Mouse (Mus musculus) liver, adult 2 months (tissue): ENCODE measurements at regions not wholly inside any gene's neighbourhood (a gene's known extent, or its start where the extent isn't known, plus 50 kb on each side); places are given as distances from the start of the nearest gene placed in this dataset.

Experiments used
- DNase-seq: peaks from one replicate; pipeline ENCODE4 v3.0.0-alpha.2; 2011; ENCODE audit warnings: low read depth, low spot score; ENCODE audit errors: extremely low read depth
- H3K27ac ChIP-seq: fragments of 200-500 bp; replicated peaks from 2 replicates; pipeline ENCODE4 v1.5.1; 2012; ENCODE audit warnings: low read depth, mild to moderate bottlenecking, control low read depth, inconsistent platforms, low read length; ENCODE audit not compliant: insufficient read depth
- H3K27me3 ChIP-seq: fragments of 200-500 bp; 2 replicates; pipeline ENCODE4 v1.6.1; 2012; ENCODE audit warnings: mild to moderate bottlenecking, moderate library complexity, low read length, inconsistent platforms; ENCODE audit not compliant: control insufficient read depth, insufficient read depth
- H3K36me3 ChIP-seq: fragments of 200-500 bp; 2 replicates; pipeline ENCODE4 v1.6.1; 2012; ENCODE audit warnings: low read length, inconsistent platforms; ENCODE audit not compliant: control insufficient read depth, insufficient read depth
- H3K4me1 ChIP-seq: fragments of 200-500 bp; 2 replicates; pipeline ENCODE4 v1.6.1; 2011; ENCODE audit warnings: low read length; ENCODE audit not compliant: control insufficient read depth, insufficient read depth
- H3K4me3 ChIP-seq: fragments of 200-500 bp; 2 replicates; pipeline ENCODE4 v1.5.1; 2011; ENCODE audit warnings: low read depth, mild to moderate bottlenecking, control low read depth, low read length, moderate library complexity; ENCODE audit not compliant: insufficient read depth
- H3K79me2 ChIP-seq: fragments of 200-500 bp; 2 replicates; pipeline ENCODE4 v1.6.1; 2012; ENCODE audit warnings: inconsistent platforms, mild to moderate bottlenecking, low read length, moderate library complexity; ENCODE audit not compliant: control insufficient read depth, insufficient read depth
- H3K9ac ChIP-seq: fragments of 200-500 bp; 2 replicates; pipeline ENCODE4 v1.6.1; 2012; ENCODE audit warnings: low read depth, mild to moderate bottlenecking, control low read depth, inconsistent platforms, low read length
- CTCF ChIP-seq: fragments of 200-500 bp; IDR thresholded peaks from 2 replicates; pipeline ENCODE4 v1.5.1; 2011; ENCODE audit warnings: low read depth, low read length, control low read depth
- POLR2A ChIP-seq: fragments of 200-500 bp; IDR thresholded peaks from 2 replicates; pipeline ENCODE4 v1.6.1; 2011; ENCODE audit warnings: low read length, control low read depth; ENCODE audit not compliant: insufficient read depth; ENCODE audit errors: extremely low read depth
- WGBS: fragments of 180-500 bp; shearing (Covaris S2); methylation state at CpG from one replicate; pipeline ENCODE4 v1.1.7; 2018; 5-methylcytosine and 5-hydroxymethylcytosine counted together

DNA sequence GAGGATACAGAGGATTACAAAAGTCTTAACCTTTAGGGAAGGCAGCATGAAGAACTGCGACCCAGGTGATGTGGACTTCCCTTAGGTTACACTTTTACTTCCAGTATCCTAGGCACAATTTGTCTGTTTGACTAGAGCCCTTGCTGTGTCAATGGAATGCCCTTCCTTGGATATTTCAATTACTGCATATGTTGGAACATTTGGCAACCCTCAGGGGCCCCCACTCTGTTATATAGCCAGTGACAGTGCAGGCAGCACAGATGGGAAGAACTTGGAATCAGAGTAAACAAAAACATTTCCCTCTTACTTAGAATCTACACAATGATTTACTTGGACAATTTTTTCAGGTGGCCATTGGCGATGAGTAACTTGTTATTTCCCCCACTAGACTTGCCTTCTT lies 82.4 kb downstream of the Izumo3 start:
- no peak overlapping the region for H3K9ac ChIP-seq
- DNase-seq = no peak
- H3K4me3 ChIP-seq = no peak overlapping the region
- H3K27ac ChIP-seq = no peak overlapping the region
- no peak for TF ChIP-seq CTCF
- no peak for TF ChIP-seq POLR2A
- no peaks in the 10 kb centered on the region for H3K36me3 ChIP-seq
- H3K4me1 ChIP-seq = no peaks in the 10 kb centered on the region
- H3K79me2 ChIP-seq = no peaks in the 10 kb centered on the region
- WGBS = 78% methylated on average over 2 of the region's 2 CpGs
- H3K27me3 ChIP-seq = no peaks in the 10 kb centered on the region

DNA sequence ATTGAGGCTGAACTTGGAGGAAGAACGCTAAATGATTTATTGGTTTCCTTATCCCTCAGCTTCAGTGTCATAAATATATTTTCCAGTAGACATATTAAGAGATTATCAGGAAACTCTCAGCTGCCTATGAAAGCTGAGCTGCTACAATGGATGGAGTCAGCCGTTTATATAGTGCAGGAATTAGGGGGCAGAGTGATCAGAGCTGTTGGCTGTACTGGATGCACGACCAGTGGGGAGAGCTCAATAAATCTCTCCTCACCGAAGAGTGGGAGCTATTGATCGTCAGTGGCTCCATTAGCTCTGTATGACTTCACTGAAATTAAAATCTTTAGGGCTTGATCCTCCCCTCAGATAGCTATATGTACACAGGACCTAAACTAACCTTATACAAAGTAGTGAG lies 86.1 kb downstream of the Izumo3 start:
- no peak for DNase-seq
- Histone ChIP-seq H3K4me1 (no peaks in the 10 kb centered on the region), H3K9ac (no peak overlapping the region), H3K36me3 (no peaks in the 10 kb centered on the region), H3K27me3 (no peaks in the 10 kb centered on the region), H3K4me3 (no peak overlapping the region), H3K79me2 (no peaks in the 10 kb centered on the region), H3K27ac (no peak overlapping the region)
- WGBS = 64% methylated on average over 5 of the region's 5 CpGs
- TF ChIP-seq CTCF (no peak), POLR2A (no peak)

DNA sequence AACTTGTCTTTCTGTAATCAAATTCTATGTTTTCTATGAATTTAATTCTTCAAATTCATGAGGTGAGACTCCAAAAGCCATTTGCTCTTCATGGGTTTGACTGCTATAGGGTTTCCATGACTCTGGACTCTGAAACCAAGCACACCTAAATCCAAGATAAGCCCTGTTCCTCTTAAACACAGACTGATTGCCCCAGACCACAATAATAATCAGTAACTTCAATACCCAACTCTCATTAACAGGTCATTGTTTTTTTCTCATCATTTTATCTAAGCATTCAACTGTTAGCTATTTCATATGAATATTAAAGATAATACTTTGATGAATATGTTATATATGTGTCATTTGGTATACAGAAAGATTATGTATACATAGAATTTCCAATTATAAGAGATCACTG lies 92.1 kb downstream of the Izumo3 start:
- DNase-seq = no peak
- Histone ChIP-seq H3K4me3 (no peak overlapping the region), H3K27me3 (no peaks in the 10 kb centered on the region), H3K79me2 (no peaks in the 10 kb centered on the region), H3K4me1 (no peaks in the 10 kb centered on the region), H3K36me3 (no peaks in the 10 kb centered on the region), H3K27ac (no peak overlapping the region), H3K9ac (no peak overlapping the region)
- TF ChIP-seq CTCF (no peak), POLR2A (no peak)

DNA sequence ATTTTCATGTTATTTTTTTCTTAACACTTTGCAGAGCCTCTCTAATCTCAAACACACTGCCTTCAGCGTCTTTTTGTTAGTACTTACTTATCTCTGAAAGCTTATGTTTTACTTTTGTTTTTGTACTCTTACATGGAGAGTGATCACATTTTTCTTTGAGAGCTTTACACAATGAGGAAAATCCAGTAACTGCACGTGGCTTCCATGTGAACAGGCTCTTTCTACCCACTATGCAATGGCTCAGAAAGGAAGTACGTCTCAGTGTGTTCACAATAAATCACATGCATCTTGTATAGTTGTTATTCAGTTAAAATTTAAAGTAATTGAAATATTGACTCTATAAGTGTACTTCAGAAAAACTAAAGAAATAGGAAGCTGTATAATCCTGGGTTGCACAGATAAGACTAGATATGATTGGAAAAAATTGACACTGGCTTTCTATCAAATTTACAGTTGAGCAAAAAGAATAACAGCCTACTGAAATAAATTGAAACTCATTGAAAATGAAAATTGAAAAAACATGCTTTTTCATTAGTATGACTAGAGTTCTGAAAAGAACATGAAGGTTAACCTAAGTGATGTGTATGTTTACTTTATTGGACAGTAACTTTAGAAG lies 122.4 kb downstream of the Izumo3 start:
- no peak overlapping the region for H3K9ac ChIP-seq
- H3K27me3 ChIP-seq = no peaks in the 10 kb centered on the region
- no peaks in the 10 kb centered on the region for H3K79me2 ChIP-seq
- H3K4me1 ChIP-seq = no peaks in the 10 kb centered on the region; the same call in 1 of the 2 replicates
- H3K36me3 ChIP-seq = no peaks in the 10 kb centered on the region
- DNase-seq = no peak
- H3K4me3 ChIP-seq = no peak overlapping the region
- WGBS = 45% methylated on average over 3 of the region's 3 CpGs
- TF ChIP-seq CTCF (no peak), POLR2A (no peak)
- no peak overlapping the region for H3K27ac ChIP-seq

DNA sequence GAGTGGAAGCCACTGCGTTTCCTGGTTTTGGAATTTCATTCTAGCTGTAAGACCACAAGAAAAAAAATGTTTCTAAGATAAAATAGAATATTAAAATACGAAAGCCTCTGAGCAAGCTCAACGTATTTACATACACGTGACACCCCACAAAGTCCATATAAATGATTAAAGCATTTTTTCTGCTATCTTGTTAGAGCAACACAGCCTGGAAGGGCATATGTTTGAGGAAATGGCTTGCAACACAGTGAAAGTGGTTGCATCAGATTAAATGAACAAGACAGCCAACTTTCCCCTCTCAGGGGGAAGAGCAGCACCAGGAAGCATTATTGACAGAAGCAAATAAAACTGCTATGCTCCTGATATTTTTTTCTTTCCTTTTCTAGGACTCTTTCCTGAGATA lies 146.8 kb downstream of the Izumo3 start:
- Histone ChIP-seq H3K9ac (no peak overlapping the region), H3K36me3 (no peaks in the 10 kb centered on the region), H3K27ac (no peak overlapping the region), H3K4me1 (no peaks in the 10 kb centered on the region), H3K4me3 (no peak overlapping the region), H3K27me3 (no peaks in the 10 kb centered on the region), H3K79me2 (no peaks in the 10 kb centered on the region)
- peak; percentile 75 for DNase-seq
- TF ChIP-seq POLR2A = no peak
- no peak for TF ChIP-seq CTCF
- 59% methylated on average over 4 of the region's 4 CpGs for WGBS

DNA sequence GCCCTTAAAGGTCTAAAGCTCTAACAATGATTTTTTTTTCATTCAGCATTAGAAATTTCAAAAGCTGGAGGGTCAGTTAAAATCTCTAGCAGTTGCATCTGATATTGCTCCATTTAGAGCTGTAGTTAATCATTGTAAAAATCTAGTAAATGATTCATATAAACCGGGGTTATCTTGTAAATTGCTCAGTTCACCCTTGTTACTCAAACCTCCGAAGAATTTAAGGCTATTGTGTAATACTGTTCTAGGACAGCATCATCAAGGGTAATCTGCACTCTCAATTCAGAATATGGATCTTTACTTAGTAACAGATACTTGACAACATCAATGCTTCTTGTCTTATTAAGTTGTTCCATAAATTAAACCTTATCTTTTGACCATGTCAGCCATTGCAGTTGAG lies 157.7 kb downstream of the Izumo3 start:
- Histone ChIP-seq H3K36me3 (no peaks in the 10 kb centered on the region), H3K79me2 (no peaks in the 10 kb centered on the region), H3K27me3 (no peaks in the 10 kb centered on the region), H3K4me3 (no peak overlapping the region), H3K9ac (no peak overlapping the region), H3K27ac (no peak overlapping the region), H3K4me1 (no peaks in the 10 kb centered on the region)
- WGBS = 16% methylated on average over 2 of the region's 2 CpGs
- no peak for TF ChIP-seq CTCF
- TF ChIP-seq POLR2A = no peak
- peak; percentile 92 for DNase-seq
